Mouse (Mus musculus): ENCODE results near the gene Rnf144b.

Rnf144b gene

DNA sequence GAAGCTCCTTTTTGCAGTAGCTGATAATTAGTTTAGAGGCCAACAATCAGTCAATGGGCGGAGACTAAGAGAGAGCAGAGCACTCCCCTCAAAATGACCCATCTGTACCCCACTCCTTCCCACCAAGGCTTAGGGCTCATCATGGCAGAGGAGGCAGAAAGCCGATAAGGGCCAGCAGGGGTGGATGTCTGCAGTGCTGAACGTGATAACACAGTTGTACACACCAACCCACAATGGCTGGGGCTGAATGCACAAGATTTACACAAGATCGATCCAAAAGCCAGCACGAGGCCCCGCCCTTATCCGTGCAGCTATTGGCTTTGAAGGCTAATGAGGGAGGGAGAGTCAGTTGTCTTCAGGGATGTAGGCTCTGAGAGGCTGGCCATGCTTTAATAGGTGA is 58.3 kb downstream of the Rnf144b start:
- no peak for DNase-seq (ENCODE audit: low spot score)

- DNase-seq (ENCODE audit: low spot score), result no peak
Measured at GRCm38 (mm10) chr13:47182366-47182765, 59.9 kb downstream of the Rnf144b start.

DNA sequence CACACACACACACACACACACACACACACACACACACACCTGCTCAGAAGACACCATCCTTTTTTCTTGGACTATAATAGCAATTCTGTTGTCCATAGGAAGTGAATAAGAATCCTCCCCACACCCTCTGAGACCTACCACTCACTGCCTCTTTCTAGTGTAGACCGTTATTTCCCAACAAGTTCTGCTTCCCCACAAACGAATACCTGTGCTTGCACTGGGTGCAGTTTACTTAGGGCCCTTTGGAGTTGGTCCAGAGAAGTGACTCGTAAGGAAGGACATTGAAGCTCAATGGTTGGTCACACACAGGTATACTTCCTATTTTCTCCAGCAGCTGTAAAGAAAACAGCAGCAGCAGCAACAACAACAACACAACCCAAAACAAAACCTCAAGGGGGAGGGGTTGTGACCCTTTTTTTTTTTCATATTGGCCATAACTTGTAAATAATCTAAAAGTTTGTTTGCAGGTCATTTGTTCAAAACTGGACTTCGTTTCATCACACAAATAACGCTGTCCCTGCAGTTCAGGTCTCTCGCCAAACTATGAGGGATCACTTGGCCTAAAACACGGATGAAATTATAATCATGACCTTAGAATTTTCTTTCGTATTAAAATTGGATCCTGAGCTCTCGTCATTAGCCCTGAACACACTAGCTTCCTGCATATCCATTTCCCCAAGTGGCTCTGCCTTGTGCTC is 60.7 kb downstream of the Rnf144b start:
- no peak for DNase-seq (ENCODE audit: low spot score)

DNA sequence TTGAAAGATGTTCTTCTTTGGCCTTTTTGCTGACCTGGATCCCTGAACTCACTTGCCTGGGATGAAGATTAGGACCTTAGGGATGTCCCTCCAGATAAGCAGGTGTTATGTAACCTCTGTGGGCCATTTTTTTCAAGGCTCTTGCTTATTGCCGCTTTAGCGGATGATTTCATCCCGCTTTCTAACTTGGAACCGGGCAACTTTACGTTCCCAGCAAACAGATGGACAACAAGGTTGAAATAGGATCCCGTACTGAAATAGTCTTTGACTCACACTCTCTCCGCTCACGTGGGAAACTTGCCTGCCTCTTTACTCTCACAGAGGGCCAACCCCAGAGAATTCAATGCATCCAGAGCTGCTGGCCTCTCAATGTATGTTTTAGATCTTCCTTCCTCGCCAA is 61.3 kb downstream of the Rnf144b start:
- no peak for DNase-seq (ENCODE audit: low spot score)

- no peak for DNase-seq (ENCODE audit: low spot score)
Measured at GRCm38 (mm10) chr13:47187836-47188235, 65.4 kb downstream of the Rnf144b start.

DNA sequence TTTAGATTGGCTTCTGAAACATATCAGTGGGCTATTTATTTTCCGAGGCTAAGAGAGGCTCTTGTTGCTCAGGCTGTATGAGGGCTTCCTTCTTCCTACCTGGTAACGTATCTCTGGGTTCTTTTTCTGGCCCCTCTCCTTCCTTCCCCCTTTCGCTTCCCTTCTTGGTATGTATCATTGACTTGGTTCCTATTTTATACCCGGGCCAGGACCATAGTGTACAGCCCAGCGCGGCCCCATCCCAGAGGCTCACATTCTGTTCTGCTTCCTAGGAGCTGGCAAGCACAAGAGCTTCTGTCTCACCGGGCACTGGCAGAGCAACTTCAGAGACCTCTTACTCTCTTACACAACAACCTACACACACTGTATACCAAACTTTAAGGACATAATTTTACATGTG is 67.5 kb downstream of the Rnf144b start:
- no peak for DNase-seq (ENCODE audit: low spot score)

DNA sequence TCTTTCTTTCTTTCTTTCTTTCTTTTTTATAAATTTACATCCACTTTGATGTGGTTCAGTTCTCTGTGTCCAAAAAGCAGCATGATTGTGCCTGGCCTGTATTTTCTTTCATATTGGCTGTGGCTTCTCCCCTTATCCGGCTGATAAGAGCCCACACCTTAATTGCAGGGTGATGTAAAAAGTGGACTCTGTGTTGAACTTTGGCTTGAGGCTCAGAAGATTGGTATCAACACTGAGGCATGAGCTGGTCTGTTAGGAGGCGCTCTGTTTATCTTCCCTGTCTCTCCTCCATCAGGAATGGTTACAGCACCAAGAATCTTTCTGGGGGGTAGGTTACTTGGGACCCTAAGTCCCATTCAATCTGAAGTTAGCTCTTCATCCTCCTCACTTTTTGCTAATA is 69.7 kb downstream of the Rnf144b start:
- DNase-seq (ENCODE audit: low spot score), result no peak

- no peak for DNase-seq (ENCODE audit: low spot score)
Measured at GRCm38 (mm10) chr13:47192771-47193170, 70.3 kb downstream of the Rnf144b start.

DNA sequence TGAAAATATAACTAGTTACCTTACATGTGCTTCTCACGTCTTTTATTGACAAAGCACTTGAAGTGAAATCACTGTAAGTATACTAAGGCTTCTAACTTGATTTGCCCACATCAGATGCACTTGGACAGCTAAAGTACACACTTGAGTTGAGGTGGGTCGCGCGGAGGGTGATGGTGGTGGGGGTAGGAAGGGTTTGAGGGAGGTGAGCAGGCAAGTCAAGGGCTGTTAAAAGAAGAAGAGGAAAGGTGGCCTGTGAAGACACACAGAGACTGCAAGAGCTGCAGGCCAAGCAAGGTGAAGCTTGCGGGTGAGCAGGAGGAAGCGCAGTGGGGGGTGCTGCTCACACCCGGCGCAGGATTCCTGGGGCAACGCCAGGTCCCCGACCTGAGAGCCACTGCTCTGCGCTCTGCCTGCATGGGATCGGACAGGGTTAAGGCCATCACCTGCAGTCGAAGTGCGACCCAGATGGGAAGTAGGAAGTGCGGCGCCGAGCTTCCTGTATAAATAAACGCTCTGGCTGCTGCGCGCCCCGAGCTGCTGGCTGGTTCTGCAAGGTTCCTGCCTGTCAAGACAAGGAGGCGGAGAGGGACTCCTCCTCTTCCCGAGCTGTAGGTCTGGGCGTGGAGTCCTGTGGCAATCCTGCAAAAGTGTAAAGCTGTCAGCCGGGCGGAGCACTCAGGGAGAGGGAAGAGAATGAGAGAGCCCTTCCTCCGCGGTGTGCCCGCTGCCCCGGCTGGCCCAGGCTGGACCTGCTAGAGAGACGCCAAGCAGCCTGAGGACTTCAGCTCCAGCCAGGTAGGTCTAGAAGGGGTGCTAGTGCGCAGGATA is 71.1 kb downstream of the Rnf144b start:
- peak; percentile 72 for DNase-seq (ENCODE audit: low spot score)

DNA sequence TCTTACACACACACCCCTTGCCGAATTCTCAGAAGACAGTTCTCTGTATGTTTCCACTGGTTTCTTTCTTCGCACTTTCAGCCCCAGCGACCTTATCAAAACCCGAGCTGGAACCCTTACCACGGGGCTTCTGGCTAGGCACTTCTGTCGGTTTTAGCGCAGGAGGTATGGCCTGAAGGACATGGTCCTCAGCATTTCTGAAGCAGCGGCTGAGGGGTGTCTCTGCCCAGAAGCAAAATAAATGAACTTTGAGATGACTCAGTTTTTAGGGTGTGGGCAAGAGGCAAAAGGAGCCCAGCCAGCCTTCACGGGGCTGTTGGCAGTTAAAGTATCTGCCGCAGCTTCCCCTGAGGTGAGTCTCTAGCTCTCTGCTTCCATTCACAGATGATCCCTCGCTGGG is 72.2 kb downstream of the Rnf144b start:
- DNase-seq (ENCODE audit: low spot score), result no peak

GRCm38 (mm10) chr13:47195491-47195890 is 73.0 kb downstream of the Rnf144b start:
- DNase-seq (ENCODE audit: low spot score), result no peak

GRCm38 (mm10) chr13:47200011-47200670 is 77.7 kb downstream of the Rnf144b start:
- DNase-seq (ENCODE audit: low spot score), result no peak

DNA sequence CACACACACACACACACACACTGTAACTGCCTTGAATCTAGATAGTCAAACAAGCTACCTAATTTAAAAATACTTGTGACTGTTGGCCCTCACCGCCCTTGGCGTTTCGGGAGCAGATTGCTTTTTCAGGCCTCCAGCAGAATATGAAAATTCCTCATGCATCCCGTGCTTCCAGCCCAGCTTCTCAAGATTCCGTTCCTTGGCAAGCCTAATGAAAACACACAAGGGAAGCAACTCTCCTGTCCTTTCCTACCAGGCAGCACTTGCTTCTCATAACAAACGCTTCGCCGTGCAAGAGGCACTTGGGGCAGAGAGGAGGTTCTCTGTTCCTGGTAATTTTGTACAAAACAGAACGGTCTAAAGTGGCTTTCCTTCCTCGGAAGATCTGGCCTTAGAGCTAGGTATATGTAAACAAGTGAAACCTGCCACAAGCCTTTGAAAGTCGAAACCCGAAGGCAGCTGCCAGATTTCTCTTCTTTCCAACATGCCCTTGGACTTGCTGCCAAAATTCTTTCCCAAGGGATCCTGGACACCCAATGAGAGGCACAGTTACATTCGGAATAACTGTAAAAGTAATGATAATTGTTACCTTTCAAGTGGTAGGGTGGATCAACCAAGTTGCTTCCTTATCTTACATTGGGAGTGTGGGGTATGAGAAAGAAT is 79.6 kb downstream of the Rnf144b start:
- DNase-seq (ENCODE audit: low spot score), result no peak

- DNase-seq (ENCODE audit: low spot score), result no peak
Measured at GRCm38 (mm10) chr13:47210496-47210895, 88.0 kb downstream of the Rnf144b start.

DNA sequence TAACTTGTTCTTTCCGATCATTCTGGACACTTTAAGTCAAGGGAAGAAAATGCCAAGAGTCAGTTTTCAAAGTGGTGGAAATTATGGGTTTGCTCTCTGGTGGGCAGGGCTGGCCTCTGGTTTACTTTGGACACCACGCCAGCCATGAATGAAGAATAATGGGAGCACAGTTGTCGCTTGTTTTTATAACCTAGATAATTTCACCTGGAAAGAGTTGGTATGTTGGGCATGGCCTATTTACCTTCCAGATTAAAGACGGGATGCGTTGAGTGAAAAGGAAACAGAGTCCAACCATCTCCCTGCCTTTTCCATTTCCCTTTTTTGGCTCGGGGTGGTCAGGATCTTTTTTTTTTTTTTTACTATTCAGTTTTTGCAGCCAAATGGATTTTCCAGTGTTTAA is 88.5 kb downstream of the Rnf144b start:
- DNase-seq (ENCODE audit: low spot score), result no peak

GRCm38 (mm10) chr13:47211581-47211980 is 89.1 kb downstream of the Rnf144b start:
- DNase-seq (ENCODE audit: low spot score), result no peak

- DNase-seq (ENCODE audit: low spot score), result no peak
Measured at GRCm38 (mm10) chr13:47213817-47214216, 91.4 kb downstream of the Rnf144b start.

GRCm38 (mm10) chr13:47214895-47215294 is 92.4 kb downstream of the Rnf144b start:
- DNase-seq (ENCODE audit: low spot score), result no peak

DNA sequence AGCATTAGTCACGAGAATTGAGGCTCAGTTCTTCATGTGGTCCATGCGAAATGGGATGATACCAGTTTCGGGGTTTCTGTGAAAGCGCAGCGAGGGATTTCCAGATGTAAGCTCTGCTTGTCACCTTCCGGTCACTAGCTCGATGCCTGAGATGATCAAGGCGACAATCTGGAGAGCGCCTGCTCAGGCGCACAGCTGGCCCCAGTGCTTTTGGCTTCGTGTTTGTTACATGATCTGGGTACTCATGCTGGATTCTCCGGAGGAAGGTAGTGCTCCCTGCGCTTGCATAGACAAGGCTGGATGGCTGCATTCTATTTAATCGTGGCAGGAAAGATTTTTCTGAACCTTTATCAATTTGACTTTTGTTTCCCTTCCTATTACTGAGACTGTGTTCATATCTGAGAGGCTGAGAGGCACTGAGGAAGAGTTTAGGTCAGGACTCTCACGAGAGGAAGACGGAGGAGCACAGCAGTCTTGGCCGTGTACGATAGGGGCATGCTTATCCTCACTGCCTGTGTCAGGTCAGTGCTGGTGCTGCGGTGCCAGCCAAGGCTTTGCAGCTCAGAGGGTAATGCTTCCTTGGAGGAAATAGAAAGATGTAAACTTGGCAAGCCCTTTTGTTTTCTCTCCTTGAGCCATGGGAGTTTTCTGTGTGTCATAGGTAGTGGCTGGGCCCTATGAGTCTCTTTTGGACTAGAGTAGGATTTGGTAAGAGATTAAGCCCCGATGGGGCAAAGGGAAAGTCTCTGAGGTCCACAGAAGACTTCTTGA is 93.5 kb downstream of the Rnf144b start:
- DNase-seq (ENCODE audit: low spot score), result no peak

DNA sequence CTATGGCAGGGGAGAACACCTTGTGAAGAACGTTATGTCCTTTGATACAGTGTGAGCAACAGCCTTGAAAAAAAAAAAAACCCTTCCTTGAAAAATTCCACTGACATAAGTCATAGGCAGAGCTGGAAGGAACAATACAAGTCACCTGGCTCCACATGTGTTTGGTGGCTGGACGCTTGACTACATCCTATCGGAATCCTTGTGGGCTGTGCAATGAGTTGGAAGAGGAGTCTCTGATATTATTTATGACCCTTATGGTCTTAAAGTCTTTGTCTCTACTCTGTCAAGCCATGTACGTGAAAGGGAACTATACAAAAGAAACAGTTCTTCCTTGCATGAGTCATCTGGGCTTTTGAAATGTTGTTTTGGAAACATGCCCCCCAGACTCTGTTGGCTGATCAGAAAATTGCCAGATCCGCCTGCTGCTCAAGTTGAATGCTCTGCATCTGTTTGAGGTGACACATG is 94.7 kb downstream of the Rnf144b start:
- no peak for DNase-seq (ENCODE audit: low spot score)

- no peak for DNase-seq (ENCODE audit: low spot score)
Measured at GRCm38 (mm10) chr13:47218351-47218750, 95.9 kb downstream of the Rnf144b start.

DNA sequence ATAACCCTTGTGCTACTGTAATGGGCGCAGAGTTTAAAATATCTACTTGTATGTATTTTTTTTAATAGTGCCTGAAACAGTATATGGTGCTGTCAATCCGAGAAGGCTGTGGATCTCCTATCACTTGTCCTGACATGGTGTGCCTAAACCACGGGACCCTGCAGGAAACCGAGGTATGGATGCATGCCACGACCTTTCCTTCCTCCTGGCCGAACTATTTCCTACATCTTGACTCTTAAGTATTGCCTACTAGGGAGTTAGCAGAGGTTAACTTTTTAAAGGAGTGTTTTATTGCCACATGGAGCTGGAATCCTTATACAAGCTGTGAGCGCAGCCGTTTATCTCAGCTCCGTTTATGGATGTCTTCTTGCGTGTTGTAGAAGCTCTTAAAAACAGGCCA is 98.0 kb downstream of the Rnf144b start:
- DNase-seq (ENCODE audit: low spot score), result no peak

Measured in embryo, embryonic 10 days (tissue).